Mouse (Mus musculus): Measurements from ENCODE around the gene 4930452B06Rik.

GRCm38 (mm10) chr14:8621164-8621563, 44.9 kb downstream of the 4930452B06Rik start:
- no peak for TF ChIP-seq CTCF (IDR thresholded peaks at IDR 0.05; ENCODE audit: low read depth)
- TF ChIP-seq EP300 (IDR thresholded peaks at IDR 0.05; ENCODE audit: low read depth), result no peak
